Mouse (Mus musculus): Measurements from ENCODE around the gene Msi2.
A peak's percentile ranks its signal among the peaks of the same experiment; 100 is the strongest.

The Msi2 gene

DNA sequence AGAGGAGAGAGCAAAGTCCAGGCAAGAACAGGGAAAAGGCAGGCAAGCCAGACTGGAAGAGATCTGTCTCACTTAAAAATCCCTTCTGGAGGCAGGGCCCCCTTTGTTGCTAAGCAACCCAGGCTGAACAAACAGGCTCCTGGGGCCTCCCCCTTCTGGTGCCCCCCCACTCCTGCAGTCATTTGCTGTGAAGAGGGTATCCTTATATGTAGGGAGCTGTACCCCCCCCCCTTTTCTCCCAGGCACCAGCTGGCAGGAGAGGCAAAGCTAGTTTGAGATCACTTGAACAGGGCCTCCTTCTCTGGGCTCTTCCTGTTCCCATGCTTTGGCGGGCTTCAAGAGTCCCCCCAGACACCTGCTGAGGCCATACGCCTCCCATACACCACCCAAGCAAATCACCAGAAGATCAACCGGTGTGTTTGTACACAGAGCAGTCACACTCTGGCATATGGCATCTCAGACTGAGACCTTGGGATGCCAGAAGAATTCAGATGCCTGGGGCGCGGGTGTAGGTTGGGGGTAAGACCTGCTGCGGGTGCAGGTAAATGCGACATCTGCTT is 236.6 kb downstream of the Msi2 start:
- DNase-seq (ENCODE audit: low spot score) = no peak

DNA sequence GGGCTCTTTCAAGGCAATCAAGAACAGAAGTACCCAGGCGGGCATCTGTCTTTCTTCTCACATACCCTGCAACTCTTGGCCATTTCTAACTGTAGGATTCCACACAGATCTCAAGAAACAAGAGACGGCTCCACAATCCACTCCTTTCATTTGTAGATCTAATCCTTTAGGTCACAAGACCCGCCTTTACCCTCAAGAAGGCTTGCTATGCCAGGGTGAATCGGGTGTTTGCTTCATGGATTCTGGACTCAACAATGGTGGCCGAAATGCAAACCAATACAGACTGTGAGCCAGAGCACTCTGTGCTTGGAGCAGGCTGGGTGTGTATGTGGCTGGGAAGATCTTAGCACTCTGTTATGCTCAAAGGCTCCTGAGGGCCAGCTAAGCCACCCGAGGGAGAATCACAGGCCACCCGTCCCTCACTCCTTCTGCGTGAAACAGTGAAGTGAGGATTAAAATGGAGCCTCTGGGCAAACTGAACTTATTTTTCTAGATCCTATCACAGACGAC is 237.2 kb downstream of the Msi2 start:
- no peak for DNase-seq (ENCODE audit: low spot score)

GRCm38 (mm10) chr11:88479498-88479897 is 238.8 kb downstream of the Msi2 start:
- no peak for DNase-seq (ENCODE audit: low spot score)

DNA sequence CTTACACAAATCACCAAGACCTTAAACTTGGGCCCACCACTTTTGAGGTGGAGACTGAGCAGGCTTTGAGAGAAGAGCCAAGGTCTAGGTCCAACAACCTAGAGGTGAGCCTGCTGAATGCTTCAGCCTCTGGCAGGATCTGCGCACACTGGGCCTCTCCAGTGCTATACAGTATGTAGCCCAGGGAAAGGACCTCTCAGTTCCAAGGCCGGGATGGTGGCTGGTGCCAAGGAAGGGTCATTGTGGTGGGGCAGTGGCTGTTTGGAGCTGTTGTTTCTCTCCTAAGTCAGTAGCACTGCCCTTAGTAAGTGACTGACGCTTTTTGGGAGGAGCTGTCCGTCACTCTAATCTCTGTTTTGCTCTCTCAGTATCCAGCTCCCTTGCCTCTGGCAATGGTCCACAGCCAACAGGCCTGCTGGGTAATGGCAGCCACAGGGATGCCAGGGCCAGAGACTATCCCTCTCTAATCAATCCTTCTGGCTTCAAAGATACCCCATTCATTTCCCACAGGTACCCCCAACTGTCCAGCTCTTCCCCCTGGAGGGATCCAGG is 243.3 kb downstream of the Msi2 start:
- no peak for DNase-seq (ENCODE audit: low spot score)

GRCm38 (mm10) chr11:88472731-88473130 is 245.6 kb downstream of the Msi2 start:
- DNase-seq (ENCODE audit: low spot score) = no peak

DNA sequence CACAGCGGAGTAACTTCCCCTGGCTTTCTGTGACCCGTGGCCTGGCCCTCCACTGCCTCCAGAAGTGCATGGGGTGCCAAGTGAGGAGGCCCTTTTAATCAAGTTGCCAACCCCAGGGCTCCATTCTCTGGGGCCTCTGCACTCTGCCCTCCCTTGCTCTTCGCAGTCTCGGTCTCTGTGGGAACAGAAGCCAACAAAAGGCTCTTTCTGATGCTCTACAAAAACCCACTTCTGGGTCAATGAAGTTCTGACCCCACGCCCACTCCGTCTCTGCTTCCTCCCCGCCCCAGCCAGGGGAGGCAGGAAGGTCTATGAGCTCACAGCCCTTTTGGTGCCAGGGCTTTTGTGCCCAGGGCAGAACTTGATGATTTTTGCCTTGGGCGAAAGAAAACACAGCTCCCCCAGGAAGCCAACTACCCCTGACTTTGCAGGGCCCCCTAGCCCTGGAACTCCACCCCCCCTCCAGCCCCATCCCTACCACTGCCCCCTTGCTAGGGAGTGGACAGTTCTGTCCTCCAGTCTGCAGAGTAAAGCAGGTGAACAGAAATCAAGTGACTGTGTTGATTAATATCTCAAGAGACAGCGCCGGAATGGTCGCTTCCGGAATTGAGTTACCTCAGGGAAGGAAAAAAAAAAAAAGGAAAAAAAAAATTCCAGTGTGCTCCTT is 246.2 kb downstream of the Msi2 start:
- no peak for DNase-seq (ENCODE audit: low spot score)

GRCm38 (mm10) chr11:88470599-88470998 is 247.7 kb downstream of the Msi2 start:
- no peak for DNase-seq (ENCODE audit: low spot score)

- no peak for DNase-seq (ENCODE audit: low spot score)
Observed at GRCm38 (mm10) chr11:88468996-88469395, 249.3 kb downstream of the Msi2 start.

- DNase-seq (ENCODE audit: low spot score) = peak; percentile 78
Observed at GRCm38 (mm10) chr11:88467498-88468245, 250.6 kb downstream of the Msi2 start.

- no peak for DNase-seq (ENCODE audit: low spot score)
Observed at GRCm38 (mm10) chr11:88463951-88464350, 254.4 kb downstream of the Msi2 start.

- no peak for DNase-seq (ENCODE audit: low spot score)
Observed at GRCm38 (mm10) chr11:88462789-88463188, 255.5 kb downstream of the Msi2 start.

DNA sequence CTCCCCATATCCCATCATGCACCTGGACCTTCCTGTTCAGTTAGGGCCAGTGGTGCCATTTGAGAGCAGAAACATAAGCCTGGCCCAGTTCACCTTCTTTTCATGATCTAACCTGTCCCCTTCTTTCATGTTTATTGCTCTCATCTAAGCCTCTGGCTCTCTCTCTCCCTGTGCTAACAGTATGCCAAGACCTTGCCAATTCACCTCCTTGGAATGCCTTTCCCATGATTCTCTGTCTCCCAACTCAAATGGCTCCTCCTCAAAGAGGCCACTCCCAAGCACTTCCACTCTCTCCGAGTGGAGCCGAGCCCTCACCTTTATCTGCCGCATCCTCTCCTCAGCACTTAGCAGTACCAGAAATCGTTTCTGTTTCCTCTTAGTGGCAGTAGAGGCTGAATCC is 256.7 kb downstream of the Msi2 start:
- no peak for DNase-seq (ENCODE audit: low spot score)

DNA sequence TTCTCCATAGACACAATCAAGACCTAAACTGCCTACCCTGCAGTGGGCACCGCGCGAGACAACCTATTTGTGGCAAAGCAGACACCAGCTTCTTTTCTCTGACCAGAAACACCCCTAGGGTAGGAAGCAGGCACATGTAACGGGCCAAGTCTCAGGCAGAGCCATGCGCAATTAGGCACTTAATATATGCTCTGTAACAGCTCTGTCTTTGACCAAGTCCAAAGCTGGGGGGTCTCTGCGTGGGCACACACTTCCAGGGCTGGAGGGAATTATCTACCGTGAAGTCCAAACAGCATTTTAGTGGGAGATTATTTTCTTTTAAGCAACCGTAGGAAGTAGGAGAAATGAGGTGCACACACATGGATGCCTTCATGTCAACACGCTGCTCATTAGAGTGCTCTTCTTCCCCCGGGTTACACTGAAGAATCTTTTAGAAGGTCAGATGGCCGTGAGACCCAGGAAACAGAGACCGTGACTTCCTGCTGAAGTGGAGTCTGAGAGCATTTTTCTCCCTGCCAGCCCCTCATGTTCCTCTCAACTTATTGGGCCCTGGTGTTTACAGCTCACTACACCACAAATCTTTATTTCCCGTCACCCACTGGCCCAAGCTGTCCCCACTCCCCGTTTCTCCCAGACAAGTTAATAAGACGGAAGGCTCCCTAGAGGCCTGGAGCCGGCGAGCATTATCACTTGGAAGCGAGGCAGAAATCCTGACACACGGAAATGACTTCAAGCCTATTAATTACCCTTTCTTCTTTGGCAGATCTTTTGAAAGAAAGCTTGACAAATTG is 258.2 kb downstream of the Msi2 start:
- DNase-seq (ENCODE audit: low spot score) = no peak

GRCm38 (mm10) chr11:88457241-88457738 is 261.0 kb downstream of the Msi2 start:
- DNase-seq (ENCODE audit: low spot score) = no peak

DNA sequence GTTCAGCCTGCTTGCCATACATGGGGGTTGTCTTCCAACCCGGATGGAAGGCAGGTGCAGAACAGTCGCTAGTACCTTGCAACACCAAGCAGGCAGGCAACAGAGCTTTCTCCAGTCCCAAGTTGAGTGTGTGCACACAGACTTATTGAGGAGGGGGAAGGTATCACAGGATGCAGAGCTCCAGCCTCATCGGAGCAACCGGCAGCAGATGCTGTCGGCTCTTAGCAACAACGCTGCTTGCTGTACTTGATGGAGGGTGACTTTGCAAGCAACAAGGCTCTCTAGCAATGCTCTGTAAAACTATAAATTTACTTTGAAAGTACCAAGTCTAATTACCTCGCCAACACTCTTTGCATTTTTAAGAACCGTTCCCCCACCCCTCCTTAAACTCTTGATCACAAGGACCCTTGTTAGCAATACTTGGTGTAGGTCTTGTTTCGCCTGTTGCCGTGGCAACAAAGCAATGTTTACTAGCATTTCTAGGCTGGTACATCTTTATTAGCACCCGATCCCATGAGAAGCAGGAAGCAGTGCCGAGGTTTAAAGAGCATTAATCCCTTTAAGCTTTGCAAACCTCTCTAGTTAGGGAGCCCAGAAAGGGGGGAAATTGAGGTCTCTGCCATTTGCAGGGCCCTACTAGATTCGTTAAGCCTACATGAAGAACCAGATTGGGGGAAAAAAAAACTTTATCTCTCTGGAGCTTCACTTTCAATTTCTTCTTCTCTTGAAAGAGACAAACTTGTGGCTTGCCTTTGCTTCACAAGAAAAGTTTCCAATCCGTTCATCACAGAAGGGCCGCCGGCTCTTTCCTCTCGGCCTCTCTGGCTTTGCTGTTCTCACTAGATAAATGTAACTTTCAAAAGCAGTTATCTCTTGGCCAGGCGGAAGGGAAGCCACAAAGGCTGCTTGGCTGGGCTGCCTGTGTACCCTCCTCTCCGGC is 263.2 kb downstream of the Msi2 start:
- DNase-seq (ENCODE audit: low spot score) = no peak

- no peak for DNase-seq (ENCODE audit: low spot score)
Observed at GRCm38 (mm10) chr11:88449180-88449579, 269.1 kb downstream of the Msi2 start.

DNA sequence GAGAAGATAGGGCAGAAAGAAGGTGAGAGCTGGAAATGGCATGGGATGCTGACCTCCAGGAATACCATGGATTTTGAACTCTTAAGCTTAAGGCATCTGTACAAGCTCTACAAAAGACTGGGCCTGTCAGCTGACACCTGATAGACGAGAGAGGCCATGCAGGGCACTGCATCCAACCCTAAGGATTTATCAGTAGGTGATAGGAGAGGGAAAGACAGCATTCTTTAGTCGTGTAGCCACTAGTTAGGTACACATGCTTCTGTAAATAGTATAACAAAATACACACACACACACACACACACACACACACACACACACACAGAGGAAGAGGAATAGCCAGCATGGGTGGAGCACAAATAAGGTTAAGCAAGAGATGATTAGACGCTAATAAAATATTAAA is 269.7 kb downstream of the Msi2 start:
- DNase-seq (ENCODE audit: low spot score) = no peak

- DNase-seq (ENCODE audit: low spot score) = no peak
Observed at GRCm38 (mm10) chr11:88447350-88447749, 271.0 kb downstream of the Msi2 start.

DNA sequence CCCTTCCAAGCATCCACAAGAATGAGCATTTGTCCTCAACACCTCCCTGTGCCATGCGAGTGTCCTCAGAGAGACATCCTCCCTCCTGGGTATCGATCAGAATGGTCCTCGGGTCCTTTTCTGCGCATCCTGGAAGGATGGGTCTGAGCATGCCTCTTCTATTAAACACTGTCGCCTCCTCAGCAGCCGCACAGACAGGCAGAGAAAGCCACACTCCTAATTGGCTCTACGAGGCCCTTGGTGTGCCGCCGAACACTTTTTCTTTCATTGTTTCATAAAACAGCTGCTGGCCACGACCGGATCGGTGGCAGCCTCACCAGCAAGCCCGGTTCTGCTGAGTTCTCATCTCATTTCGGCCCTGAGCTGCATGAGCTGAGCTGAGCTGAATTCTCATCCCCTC is 274.4 kb downstream of the Msi2 start:
- DNase-seq (ENCODE audit: low spot score) = no peak

DNA sequence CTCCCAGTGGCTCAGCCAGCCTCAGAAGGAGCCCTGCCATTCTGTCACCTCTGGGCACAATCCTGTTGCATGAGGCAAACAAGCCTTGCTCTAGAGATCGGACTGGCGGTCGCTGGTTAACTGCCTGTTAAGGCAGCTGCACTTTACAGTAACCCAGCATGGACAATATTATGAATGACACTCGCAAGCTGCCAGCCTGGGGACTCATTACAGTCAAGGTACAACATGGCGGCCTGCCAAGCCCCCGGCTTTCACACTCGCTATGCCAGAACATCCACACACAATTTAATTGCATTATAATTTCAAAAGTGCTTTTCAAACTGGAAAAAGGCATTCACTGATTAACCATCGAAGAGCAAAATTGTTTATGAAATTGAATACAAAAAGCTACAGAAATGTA is 275.0 kb downstream of the Msi2 start:
- no peak for DNase-seq (ENCODE audit: low spot score)

All from urinary bladder, postnatal 14 days (tissue).